Mouse (Mus musculus): ENCODE data around the gene Parg.
"Not testable (repeated sequence)": the region's sequence is repeated elsewhere in the genome, so short reads cannot be mapped to it uniquely, and the experiment has no call there.

Gene Parg

GRCm38 (mm10) chr14:32179393-32180195 is 22.2 kb upstream of the Parg start:
- DNase-seq = no peak

GRCm38 (mm10) chr14:32180861-32181260 is 20.9 kb upstream of the Parg start:
- DNase-seq = no peak

GRCm38 (mm10) chr14:32183846-32184245 is 17.9 kb upstream of the Parg start:
- DNase-seq = no peak

GRCm38 (mm10) chr14:32190627-32191391 is 10.9 kb upstream of the Parg start:
- DNase-seq = no peak

- DNase-seq = no peak
Measured at GRCm38 (mm10) chr14:32191926-32192325, 9.8 kb upstream of the Parg start.

- peak; percentile 46 for DNase-seq
Measured at GRCm38 (mm10) chr14:32192437-32192836, 9.3 kb upstream of the Parg start.

- DNase-seq = not testable (repeated sequence)
Measured at GRCm38 (mm10) chr14:32193557-32193956, 8.2 kb upstream of the Parg start.

- no peak for DNase-seq
Measured at GRCm38 (mm10) chr14:32201354-32201753, 395 bp upstream of the Parg start.

- no peak for DNase-seq
Measured at GRCm38 (mm10) chr14:32226601-32227000, 24.9 kb downstream of the Parg start.

GRCm38 (mm10) chr14:32228996-32229395 is 27.2 kb downstream of the Parg start:
- DNase-seq = no peak

GRCm38 (mm10) chr14:32242401-32242800 is 40.7 kb downstream of the Parg start:
- DNase-seq = no peak

GRCm38 (mm10) chr14:32246019-32246418 is 44.3 kb downstream of the Parg start:
- no peak for DNase-seq

GRCm38 (mm10) chr14:32249616-32250015 is 47.9 kb downstream of the Parg start:
- DNase-seq = no peak

- no peak for DNase-seq
Measured at GRCm38 (mm10) chr14:32260830-32261229, 59.1 kb downstream of the Parg start.

- no peak for DNase-seq
Measured at GRCm38 (mm10) chr14:32261741-32262140, 60.0 kb downstream of the Parg start.

GRCm38 (mm10) chr14:32268999-32269398 is 67.2 kb downstream of the Parg start:
- DNase-seq = no peak

- DNase-seq = no peak
Measured at GRCm38 (mm10) chr14:32269589-32269988, 67.8 kb downstream of the Parg start.

- DNase-seq = peak; percentile 45
Measured at GRCm38 (mm10) chr14:32301622-32302021, 99.9 kb downstream of the Parg start.

GRCm38 (mm10) chr14:32302423-32302822 is 100.7 kb downstream of the Parg start:
- DNase-seq = no peak

GRCm38 (mm10) chr14:32304921-32305320 is 103.2 kb downstream of the Parg start:
- DNase-seq = no peak

GRCm38 (mm10) chr14:32309876-32310275 is 108.1 kb downstream of the Parg start:
- peak; percentile 63 for DNase-seq

- DNase-seq = no peak
Measured at GRCm38 (mm10) chr14:32311381-32312035, 109.8 kb downstream of the Parg start.

GRCm38 (mm10) chr14:32317822-32318221 is 116.1 kb downstream of the Parg start:
- no peak for DNase-seq

Measured in cerebellum, adult 11-12 months (tissue).